In genomic region chr11:43182401-43182800, GRCm38 (mm10) we compare ENCODE assay signal across 21 mouse cellular contexts. TPM values are rescaled to one million over a fixed set of nuclear protein-coding genes. Genes with fewer than 3 reads are reported as not detected.
A peak's percentile ranks its signal among the peaks of the same experiment; 100 is the strongest.
DNase-seq lines count a peak whose midpoint lies in the region; ATAC-seq and TF ChIP-seq lines count a peak whose summit lies in the region.
"Had no signal": no experiment of that assay in that cellular context is flagged by ENCODE, and none has a peak within 500 bp of the region (broad histone marks: within the 10 kb centered on the region; RNA-seq: fewer than 3 reads in every experiment).

No protein-coding gene starts in this region.

- H3K36me3 ChIP-seq in liver, adult 2 months (ENCODE audit: control insufficient read depth, insufficient read depth, low read length) = no peaks in the 10 kb centered on the region
- no peaks in the 10 kb centered on the region for H3K36me3 ChIP-seq in liver, embryonic 11.5 days (ENCODE audit: control insufficient read depth, insufficient read depth, low read length)
- H3K36me3 ChIP-seq in lung, postnatal 0 days (ENCODE audit: insufficient read depth, low read length) = no peaks in the 10 kb centered on the region
- H3K36me3 ChIP-seq: hindbrain, embryonic 15.5 days; intestine, embryonic 15.5 days; limb, embryonic 13.5 days; liver, embryonic 15.5 days; midbrain, embryonic 13.5 days; neural tube, embryonic 13.5 days had no signal

- H3K9me3 ChIP-seq in liver, embryonic 11.5 days (ENCODE audit: control insufficient read depth, low read length) = no peaks in the 10 kb centered on the region
- H3K9me3 ChIP-seq in lung, postnatal 0 days (ENCODE audit: low read length) = no peaks in the 10 kb centered on the region
- H3K9me3 ChIP-seq: hindbrain, embryonic 15.5 days; intestine, embryonic 15.5 days; limb, embryonic 13.5 days; liver, embryonic 15.5 days; midbrain, embryonic 13.5 days; neural tube, embryonic 13.5 days had no signal

- whole genome bisulfite sequencing in liver, adult 2 months = 79% methylated on average over 2 of the region's 2 CpGs
- 62% methylated on average over 2 of the region's 2 CpGs for WGBS in liver, embryonic 11.5 days
- 24% methylated on average over 2 of the region's 2 CpGs for WGBS in lung, postnatal 0 days

- H3K4me2 ChIP-seq in liver, embryonic 11.5 days = no peak overlapping the region
- H3K4me2 ChIP-seq in lung, postnatal 0 days (replicated peaks; ENCODE audit: low read depth, low read length) = no peak overlapping the region
- H3K4me2 ChIP-seq: heart, embryonic 11.5 days; hindbrain, embryonic 15.5 days; intestine, embryonic 15.5 days; limb, embryonic 13.5 days; liver, embryonic 15.5 days; midbrain, embryonic 13.5 days; neural tube, embryonic 13.5 days had no signal

- TF ChIP-seq CTCF in liver, adult 2 months (IDR thresholded peaks at IDR 0.05; ENCODE audit: low read depth, low read length) = no peak
- no peak for TF ChIP-seq CTCF in lung, postnatal 0 days (IDR thresholded peaks at IDR 0.05)

- TF ChIP-seq EP300 in lung, postnatal 0 days (IDR thresholded peaks at IDR 0.05) = no peak

- no peak overlapping the region for H3K27ac ChIP-seq in liver, adult 2 months (replicated peaks; ENCODE audit: insufficient read depth, low read depth, low read length)
- no peak overlapping the region for H3K27ac ChIP-seq in liver, embryonic 11.5 days (ENCODE audit: low read depth, low read length)
- H3K27ac ChIP-seq in lung, postnatal 0 days (ENCODE audit: low read length) = no peak overlapping the region
- H3K27ac ChIP-seq: hindbrain, embryonic 15.5 days; intestine, embryonic 15.5 days; limb, embryonic 13.5 days; liver, embryonic 15.5 days; midbrain, embryonic 13.5 days; neural tube, embryonic 13.5 days had no signal

- H3K79me2 ChIP-seq in liver, adult 2 months (ENCODE audit: control insufficient read depth, insufficient read depth, low read length) = no peaks in the 10 kb centered on the region

- H3K27me3 ChIP-seq in liver, adult 2 months (ENCODE audit: control insufficient read depth, insufficient read depth, low read length) = no peaks in the 10 kb centered on the region
- H3K27me3 ChIP-seq in liver, embryonic 11.5 days (replicated peaks; ENCODE audit: control insufficient read depth, insufficient read depth, low read length) = no peaks in the 10 kb centered on the region
- no peaks in the 10 kb centered on the region for H3K27me3 ChIP-seq in lung, postnatal 0 days (replicated peaks; ENCODE audit: insufficient read depth, low read length)
- H3K27me3 ChIP-seq: CH12.LX; hindbrain, embryonic 15.5 days; intestine, embryonic 15.5 days; limb, embryonic 13.5 days; liver, embryonic 15.5 days; midbrain, embryonic 13.5 days; neural tube, embryonic 13.5 days had no signal

- no peak for ATAC-seq in liver, embryonic 11.5 days (replicated peaks; ENCODE audit: low FRiP score)
- ATAC-seq in lung, postnatal 0 days = peak; percentile 49
- ATAC-seq in erythroid progenitor cell, adult 5-6 weeks (replicated peaks; ENCODE audit: low FRiP score, poor library complexity, severe bottlenecking) = no peak
- ATAC-seq: forebrain, embryonic 14.5 days; midbrain, embryonic 13.5 days had no signal

- intact Hi-C loops in left cerebral cortex, postnatal 25 days (cut with DNase I) = no loop called here

- no peak for TF ChIP-seq POLR2A in liver, adult 2 months (IDR thresholded peaks at IDR 0.05; ENCODE audit: extremely low read depth, insufficient read depth, low read length)

- H3K4me1 ChIP-seq in liver, adult 2 months (ENCODE audit: control insufficient read depth, insufficient read depth, low read length) = peaks cover 6% of the 10 kb centered on the region; the same call in 1 of the 2 replicates
- no peaks in the 10 kb centered on the region for H3K4me1 ChIP-seq in liver, embryonic 11.5 days (replicated peaks; ENCODE audit: control insufficient read depth, insufficient read depth, low read length)
- H3K4me1 ChIP-seq in lung, postnatal 0 days (ENCODE audit: insufficient read depth, low read depth, low read length) = no peaks in the 10 kb centered on the region
- H3K4me1 ChIP-seq: hindbrain, embryonic 15.5 days; intestine, embryonic 15.5 days; limb, embryonic 13.5 days; liver, embryonic 15.5 days; midbrain, embryonic 13.5 days; neural tube, embryonic 13.5 days had no signal

- peak; percentile 45 for DNase-seq in heart, adult 11 months
- DNase-seq in heart, postnatal 4 days = no peak
- peak; percentile 24 for DNase-seq in liver, adult 2 months (ENCODE audit: extremely low read depth, low read depth, low spot score)
- no peak for DNase-seq in liver, embryonic 11.5 days (ENCODE audit: low spot score)
- peak; percentile 31 for DNase-seq in lung, postnatal 0 days (ENCODE audit: low spot score)
- DNase-seq in left cerebral cortex, postnatal 25 days (ENCODE audit: low spot score in 2 of 2) = no peak
- DNase-seq: gastrocnemius, postnatal 10 days; thymus, postnatal 25 days had no signal

- no peak overlapping the region for H3K4me3 ChIP-seq in liver, adult 2 months (ENCODE audit: insufficient read depth, low read depth, low read length)
- no peak overlapping the region for H3K4me3 ChIP-seq in liver, embryonic 11.5 days (ENCODE audit: low read depth, low read length)
- no peak overlapping the region for H3K4me3 ChIP-seq in lung, postnatal 0 days (ENCODE audit: low read depth, low read length)
- H3K4me3 ChIP-seq: hindbrain, embryonic 15.5 days; intestine, embryonic 15.5 days; limb, embryonic 13.5 days; liver, embryonic 15.5 days; midbrain, embryonic 13.5 days; neural tube, embryonic 13.5 days had no signal

- no peak overlapping the region for H3K9ac ChIP-seq in liver, adult 2 months (ENCODE audit: low read depth, low read length)
- H3K9ac ChIP-seq in liver, embryonic 11.5 days (ENCODE audit: low read depth, low read length) = no peak overlapping the region
- no peak overlapping the region for H3K9ac ChIP-seq in lung, postnatal 0 days (replicated peaks; ENCODE audit: low read depth)
- H3K9ac ChIP-seq: hindbrain, embryonic 15.5 days; intestine, embryonic 15.5 days; limb, embryonic 13.5 days; liver, embryonic 15.5 days; midbrain, embryonic 13.5 days; neural tube, embryonic 13.5 days had no signal

RNA-seq across cellular contexts. Expression of gene Atp10b, which starts 32.7 kb away (rescaled TPM):
- not detected for total RNA-seq in heart, postnatal 4 days (2021)
- 0.07 TPM in 1 of 2 replicates, not detected in the other for total RNA-seq in liver, adult 2 months (2014; rRNA removed)
- not detected in 2 replicates for polyA plus RNA-seq in liver, adult 2 months (2012; rRNA removed)
- 0.04 TPM in 1 of 2 replicates, not detected in the other for polyA plus RNA-seq in liver, embryonic 11.5 days (2014; fragmentation: Nextera tagmentation; extraction: Ambion mirVana)
- polyA plus RNA-seq in lung, postnatal 0 days (2015; fragmentation: Nextera tagmentation; extraction: Ambion mirVana) = 0.16 and 0.19 TPM in 2 replicates
- total RNA-seq in erythroid progenitor cell, adult 5-6 weeks (2015; ENCODE audit: low replicate concordance) = not detected in 2 replicates
- total RNA-seq in erythroid progenitor cell, adult 5-6 weeks (2017; ENCODE audit: low replicate concordance) = not detected in 2 replicates
- total RNA-seq in left cerebral cortex, postnatal 25 days (2021) = under 1 TPM; 0.80 to 0.89 TPM
- total RNA-seq: CH12.LX; common myeloid progenitor, adult 5-6 weeks; megakaryocyte, adult 5-6 weeks; MEL had no signal
- polyA plus RNA-seq: heart, embryonic 11.5 days had no signal

Comparison
In these comparisons a context has a peak if more than half of its experiments do, and no peak if none do; other contexts are left out.
1. DNase-seq: peak in heart, adult 11 months (single experiment), liver, adult 2 months (single experiment) and lung, postnatal 0 days (single experiment); none in heart, postnatal 4 days (single experiment), liver, embryonic 11.5 days (single experiment) and left cerebral cortex, postnatal 25 days (0 of 2).